Mouse (Mus musculus): ENCODE data around the gene Vmn1r14.
"Not testable (repeated sequence)": the region's sequence is repeated elsewhere in the genome, so short reads cannot be mapped to it uniquely, and the experiment has no call there.

Vmn1r14 gene

GRCm38 (mm10) chr6:57231386-57231785 lies at the start of gene Vmn1r14:
Gene Vmn1r14, plus strand, starts transcription at chr6:57231686.
- no peak for DNase-seq (ENCODE audit: low read depth, low spot score)

- DNase-seq (ENCODE audit: low read depth, low spot score): not testable (repeated sequence)
These were observed 41.5 kb upstream of the Vmn1r14 start for GRCm38 (mm10) chr6:57190016-57190415.

GRCm38 (mm10) chr6:57202990-57203389 lies 28.5 kb upstream of the Vmn1r14 start, which contains the start of gene Vmn1r13:
Gene Vmn1r13, plus strand, starts transcription at chr6:57203290.
- not testable (repeated sequence) for DNase-seq (ENCODE audit: low read depth, low spot score)

DNA sequence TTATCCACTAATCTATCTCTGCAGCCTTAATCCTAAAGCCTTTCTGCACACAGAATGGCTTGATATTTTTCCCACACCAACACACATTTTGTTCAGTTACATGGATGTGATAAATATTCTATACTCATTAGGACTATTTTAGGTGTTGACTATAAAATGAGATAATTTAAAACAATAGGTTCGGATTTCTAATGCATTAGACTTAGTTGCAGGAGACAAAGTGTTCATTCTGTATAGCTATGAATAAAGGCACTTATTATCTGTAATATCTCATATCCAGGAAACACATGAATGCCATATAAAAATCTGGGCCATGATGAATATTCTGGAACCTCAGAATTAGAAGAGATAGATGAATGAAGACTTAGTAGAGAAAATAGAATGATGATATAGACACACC lies 26.2 kb downstream of the Vmn1r14 start, which contains the start of gene Vmn1r15:
Vmn1r15 (plus strand) TSS at position 301 of the 400 bp plus-strand sequence.
- no peak for DNase-seq (ENCODE audit: low read depth, low spot score)

DNA sequence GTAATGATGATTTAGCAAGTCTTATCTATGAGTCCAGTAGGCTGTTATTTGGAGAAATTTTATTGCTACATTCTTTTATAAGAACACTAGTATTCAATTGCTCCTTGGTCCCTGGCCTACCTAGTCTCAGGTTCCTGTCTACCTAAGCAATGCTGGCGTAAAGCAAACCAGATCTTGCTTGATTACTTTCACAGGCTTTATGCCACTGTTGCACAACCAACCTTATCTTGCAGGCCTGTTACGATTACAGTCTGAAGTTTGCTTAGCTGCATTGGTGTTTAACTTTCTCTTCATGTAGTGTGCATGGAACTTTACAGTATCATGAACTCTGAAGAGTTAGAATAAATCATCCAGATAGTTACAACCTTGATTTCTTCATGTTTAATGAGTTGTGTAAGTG lies 29.5 kb downstream of the Vmn1r14 start:
- no peak for DNase-seq (ENCODE audit: low read depth, low spot score)

- DNase-seq (ENCODE audit: low read depth, low spot score): no peak
These were observed 40.4 kb downstream of the Vmn1r14 start for GRCm38 (mm10) chr6:57271881-57272280.

DNA sequence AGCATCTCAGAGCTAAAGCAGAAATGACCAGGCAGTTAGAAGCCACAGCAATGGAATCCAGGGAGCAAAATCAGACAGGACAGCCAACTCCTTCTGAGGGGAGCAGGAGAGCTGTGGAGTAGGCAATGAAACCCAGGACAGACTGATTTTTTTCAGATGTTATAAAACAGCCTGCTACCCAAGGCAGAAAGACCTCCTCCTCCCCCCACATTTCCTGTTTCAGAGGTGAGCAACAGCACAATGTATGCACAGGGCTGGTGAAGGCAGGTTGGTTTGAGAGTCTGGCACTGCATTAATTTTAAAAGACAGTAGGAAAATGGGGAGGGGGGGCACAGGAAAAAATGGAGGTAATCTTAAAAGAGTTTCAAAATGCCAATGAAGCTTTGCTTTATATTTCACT lies 41.0 kb downstream of the Vmn1r14 start:
- DNase-seq (ENCODE audit: low read depth, low spot score): no peak

- DNase-seq (ENCODE audit: low read depth, low spot score): no peak
These were observed 47.5 kb downstream of the Vmn1r14 start for GRCm38 (mm10) chr6:57278952-57279351.

Data from ES-CJ7 (cell line).